Mouse (Mus musculus): ENCODE data around the gene Col11a1. TPM values are rescaled to one million over a fixed set of nuclear protein-coding genes. Genes with fewer than 3 reads are reported as not detected.

Gene Col11a1
- total RNA-seq (2021) = 1 to 10 TPM; 1.2 to 1.4 TPM
- polyA plus RNA-seq (2012; rRNA removed) = 0.09 and 0.46 TPM in 2 replicates
- long read RNA-seq = 0 reads

DNA sequence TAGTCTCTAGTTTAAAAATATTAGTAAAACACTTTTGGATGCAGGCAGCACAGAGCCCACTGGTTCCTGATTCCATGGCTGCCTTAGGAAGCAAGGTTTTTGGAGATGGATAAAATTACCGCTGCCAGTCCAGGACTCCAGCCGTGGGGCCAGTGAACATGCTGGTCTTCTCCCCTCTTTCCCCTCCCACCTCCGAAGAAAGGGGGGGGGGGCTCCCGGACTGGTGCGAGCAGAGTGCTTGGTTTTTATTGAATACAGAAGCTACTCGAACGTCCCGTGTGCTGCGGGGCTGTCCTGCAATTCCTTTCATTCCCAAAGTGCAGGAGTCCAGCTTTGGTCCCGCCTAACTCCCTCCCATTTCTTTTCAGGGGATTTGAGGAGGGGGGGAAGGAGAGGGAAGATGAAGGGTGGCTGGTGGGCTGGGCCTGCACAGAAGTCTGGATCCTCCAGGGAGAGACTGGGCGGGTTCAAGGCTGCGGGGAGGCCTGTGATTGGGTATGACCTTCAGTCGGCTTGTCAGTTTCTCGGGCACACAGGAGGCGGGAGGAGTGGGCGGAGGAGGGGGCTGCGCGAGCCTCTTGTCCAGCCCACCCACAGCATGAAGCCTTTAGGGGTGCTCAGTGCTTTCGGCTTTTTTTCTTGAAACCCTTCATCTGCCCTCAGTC is at the start of gene Col11a1:
Col11a1 (plus strand) TSS at position 570 of the 665 bp plus-strand sequence.
- peak; percentile 60 for DNase-seq

DNA sequence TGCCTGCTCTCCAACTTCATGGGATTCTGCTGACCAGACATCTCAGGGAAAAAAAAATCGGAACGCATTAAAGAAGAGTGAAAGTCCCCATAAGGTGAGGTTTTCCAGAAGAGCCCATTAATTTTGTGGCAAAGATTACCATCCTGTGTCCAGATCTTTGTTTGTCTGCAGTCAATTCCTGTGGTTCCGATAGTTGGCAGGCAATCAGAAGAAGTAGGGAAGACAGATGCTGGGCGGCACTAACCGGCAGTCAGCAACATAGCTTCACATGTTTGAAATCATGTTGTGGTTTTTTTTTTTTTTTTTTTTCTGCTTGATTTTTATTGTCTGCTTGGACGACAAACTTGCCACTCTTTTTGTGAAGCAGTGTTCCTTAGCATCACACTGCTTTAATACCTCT is 39.4 kb upstream of the Col11a1 start:
- no peak for DNase-seq

DNA sequence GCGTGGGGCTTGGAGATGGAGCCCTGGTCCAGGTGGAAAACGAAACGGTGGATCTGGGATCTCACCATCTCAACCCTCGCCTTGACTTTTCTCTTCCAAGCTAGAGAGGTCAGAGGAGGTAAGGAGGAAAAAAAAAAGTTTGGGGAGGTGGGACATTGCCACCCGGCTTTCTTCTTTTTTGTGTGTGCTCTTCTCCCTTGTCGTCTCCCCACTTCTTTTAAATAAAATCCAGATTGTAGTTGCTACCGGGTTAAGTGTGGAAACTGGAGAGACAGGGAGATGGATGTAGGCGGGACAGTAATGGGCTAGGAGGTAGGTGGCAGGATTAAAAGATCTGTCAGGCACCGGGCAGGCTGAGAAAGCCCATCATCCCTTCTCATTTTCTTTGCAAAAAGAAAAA is 546 bp downstream of the Col11a1 start:
- no peak for DNase-seq

DNA sequence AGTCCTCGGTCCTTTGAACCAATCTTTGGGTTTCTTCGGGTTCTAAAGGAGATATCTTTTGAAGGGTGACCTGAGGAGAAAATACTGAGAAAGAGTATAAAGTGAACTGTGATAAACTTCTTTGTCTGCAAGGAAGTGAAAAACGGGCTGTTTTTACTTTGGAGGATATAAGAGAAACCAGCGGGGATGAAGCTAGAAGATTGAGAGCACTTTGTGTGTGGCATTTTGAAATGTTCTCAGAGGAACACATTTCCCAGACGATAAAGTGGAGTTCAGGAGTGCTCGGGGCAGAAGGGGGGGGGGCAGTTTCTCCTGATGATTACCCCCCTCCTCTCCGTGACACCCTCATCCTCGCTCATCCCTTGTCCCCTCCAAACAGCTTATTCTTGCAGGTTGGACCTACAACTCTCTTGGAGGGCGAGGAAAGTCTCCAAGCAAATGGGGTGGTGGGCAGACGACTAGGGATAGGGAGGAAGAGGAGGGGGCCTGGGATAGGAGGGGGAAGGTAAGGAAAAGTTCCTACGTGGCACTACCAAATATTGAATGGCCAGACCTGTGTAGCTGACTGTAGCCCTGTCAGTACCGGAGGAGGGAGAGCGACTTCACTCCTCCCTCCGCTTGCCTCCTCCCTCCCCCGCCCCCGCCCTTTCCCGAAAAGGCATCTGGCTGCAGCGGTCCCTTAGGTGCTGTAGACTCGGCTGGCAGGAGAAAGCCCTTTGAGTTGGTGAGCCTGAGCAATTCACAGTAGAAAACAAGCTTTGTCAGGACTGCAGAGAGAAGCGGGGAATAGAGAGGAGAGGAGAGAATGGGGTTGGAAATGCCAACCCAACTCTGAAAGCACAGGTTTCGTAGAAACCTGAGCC is 1.2 kb downstream of the Col11a1 start:
- DNase-seq = peak; percentile 9

DNA sequence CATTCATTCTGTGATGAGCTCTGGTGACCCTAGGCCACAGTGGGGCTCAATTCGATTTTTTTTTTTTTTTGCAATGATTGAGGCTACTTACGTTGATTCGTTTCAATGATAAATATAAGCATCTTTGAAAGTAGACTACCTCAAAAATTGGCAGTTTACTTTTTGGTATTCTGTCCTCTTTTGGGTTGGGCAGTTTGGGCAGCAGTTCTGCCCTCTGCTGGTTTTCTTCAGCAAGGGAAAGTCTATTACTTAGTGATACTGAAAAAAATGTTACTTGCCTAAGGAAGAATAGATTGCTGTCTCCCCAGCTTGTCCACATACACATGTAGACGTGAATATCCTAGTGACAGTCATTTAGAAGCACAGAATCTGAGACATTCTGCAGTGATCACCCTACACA is 2.0 kb downstream of the Col11a1 start:
- DNase-seq = no peak

DNA sequence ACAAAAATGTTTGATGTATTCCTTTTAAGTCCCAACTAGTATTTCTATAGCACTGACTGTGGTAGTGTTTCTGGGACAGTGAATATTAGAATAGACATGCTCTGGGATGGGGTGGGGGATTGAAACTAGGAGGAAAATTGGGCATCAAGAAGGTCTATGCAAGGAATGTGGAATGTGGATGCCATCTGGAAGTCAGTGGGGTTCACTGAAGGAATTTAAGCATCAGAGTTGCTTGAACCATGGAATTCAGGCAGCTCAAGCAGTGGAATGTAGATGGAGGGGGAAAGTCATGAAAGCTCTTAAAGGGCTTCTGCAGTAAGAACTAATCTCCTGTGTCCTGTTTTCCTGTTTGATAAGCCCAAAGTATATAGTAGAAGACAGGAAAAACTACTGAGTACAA is 22.1 kb downstream of the Col11a1 start:
- DNase-seq = no peak

DNA sequence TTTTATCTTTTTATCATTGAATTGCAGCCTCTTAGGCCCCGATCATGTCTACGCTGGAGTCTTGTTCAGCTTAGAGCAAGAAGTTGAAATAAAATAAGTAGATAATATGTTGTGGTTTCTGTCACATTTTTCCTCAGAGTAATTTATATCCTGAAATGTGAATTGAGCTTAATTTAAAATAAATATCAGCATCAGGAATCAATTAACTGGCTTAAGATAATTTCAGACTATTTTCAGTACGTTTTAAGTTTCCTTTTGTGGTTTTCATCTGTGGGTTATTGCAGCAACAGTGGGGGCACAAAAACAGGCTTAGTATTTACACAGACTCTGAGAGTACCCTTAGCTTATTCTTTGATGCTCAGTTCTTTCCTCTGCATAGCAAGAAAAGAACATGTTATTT is 23.2 kb downstream of the Col11a1 start:
- DNase-seq = no peak

DNA sequence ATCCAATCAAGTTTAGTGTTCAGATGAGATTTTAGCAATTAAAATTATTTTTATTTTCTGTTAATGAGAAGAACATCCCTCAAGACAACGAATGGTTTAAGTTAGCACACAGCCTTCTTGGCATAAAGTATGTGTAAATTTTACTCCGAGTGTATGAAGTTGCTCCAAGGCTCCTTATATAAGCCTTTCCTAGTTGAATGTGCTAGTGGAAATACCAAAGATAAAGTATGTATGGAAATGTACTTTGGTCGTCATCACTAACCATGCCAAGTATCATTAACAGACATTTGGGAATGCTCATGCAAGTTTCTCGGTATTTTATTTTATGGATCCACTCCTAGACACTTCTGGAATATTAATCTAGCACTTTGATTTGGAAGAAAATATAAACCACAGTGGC is 34.8 kb downstream of the Col11a1 start:
- DNase-seq = no peak

DNA sequence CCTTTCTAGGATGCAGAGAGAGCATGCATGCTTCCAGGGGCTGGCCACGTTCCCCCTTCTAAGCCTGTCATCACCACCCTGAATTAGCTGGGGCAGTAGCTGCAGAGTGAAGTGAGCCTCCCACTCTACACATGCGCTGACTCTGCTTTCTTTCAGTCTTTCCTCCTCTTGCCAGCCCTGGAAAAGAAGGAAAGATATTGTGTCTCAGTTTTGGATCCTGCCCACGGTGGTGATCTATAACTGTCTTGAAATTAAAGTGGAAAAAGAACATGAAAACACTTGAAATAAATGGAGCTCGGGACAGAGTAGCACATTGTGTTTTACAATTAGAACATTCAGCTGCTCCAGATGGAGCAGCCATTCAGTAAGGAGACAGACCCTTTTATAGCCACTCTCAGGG is 35.2 kb downstream of the Col11a1 start:
- no peak for DNase-seq

DNA sequence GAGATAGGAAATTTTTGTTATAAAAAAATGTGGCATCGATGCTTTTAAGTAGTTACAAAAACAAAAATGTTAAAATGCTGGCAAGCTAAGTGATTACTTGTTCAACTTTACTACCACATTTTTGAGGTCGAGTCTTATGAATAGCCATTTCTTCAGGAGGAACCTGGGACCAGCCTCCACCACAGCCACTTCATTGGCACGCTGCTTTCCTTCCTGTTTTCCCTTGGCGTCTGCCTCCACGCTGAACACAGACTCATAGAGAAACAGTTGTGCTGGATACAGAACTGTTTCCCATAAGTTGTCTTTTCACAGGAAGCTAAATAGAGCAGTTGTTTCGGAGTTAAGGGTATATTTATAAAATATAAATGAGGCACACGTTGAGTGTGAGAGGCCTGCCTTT is 69.0 kb downstream of the Col11a1 start:
- no peak for DNase-seq

DNA sequence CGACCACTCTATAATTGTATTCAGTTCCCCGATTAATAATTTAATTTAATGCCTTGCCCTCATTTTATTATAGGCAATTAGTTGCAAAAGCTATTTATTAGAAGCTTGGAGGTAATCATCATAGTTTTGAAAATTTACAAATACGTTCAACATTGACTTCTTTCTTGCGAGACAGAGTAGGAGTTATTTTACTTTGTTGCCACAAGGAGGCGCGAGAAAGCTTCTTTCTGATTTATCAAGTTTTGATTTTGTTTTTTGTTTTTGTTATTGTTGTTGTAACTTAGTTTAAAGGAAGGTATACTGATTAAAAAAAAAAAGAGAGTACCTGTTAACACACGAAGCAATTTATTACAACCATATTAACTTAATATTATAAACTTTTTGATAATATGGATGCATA is 76.8 kb downstream of the Col11a1 start:
- DNase-seq = no peak

DNA sequence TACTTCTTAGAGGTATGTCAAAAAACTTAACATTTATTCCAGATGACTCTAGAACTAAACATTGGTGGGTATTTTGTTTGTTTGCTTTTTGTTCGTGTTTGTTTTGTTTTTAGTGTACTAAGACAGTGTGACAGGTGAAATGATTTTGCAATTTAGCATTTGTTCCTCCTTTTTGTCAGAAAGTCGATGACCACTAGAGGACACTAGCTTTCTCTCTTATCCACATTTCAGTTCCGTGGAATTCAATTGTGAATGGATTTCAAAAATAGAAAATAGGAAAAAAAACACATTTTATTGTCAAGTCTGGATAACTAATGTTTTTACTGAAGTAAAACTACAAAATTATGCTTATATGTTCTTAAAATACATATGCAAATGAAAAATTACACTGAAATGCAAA is 116.8 kb downstream of the Col11a1 start:
- no peak for DNase-seq

DNA sequence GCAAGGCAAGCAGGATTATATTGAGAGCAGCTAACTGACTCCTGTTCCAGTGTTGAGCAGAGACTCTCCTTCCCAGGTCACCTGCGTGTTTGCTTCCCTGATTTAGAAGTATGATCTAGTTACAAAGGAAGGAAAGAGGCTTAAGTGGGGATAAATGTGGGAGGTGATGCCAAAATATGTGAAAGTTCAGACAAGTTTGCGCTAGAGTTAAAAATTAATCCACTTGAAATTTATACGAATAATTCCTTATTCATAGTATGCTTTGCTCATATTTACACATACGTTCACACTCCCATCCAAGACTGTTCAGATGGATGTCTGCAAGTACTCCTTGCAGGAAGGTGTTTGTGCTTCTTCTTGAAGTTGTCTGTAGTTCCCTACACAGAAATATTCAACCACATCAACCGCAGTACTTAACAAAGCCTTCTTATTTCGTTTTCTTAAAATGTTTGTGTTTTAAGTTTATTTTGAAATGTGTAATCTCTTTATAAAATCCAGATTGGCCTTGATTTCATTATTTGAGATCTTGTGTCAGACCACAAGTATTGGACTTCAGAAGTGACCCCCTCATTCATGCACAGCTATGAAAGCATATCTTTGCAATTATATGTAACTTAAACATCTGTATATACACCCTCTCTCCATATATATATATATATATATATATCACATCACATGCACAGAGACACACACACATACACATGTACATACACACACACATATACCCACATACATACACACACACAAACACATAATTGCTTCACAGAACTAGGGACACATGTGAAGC is 167.8 kb downstream of the Col11a1 start:
- DNase-seq = no peak

DNA sequence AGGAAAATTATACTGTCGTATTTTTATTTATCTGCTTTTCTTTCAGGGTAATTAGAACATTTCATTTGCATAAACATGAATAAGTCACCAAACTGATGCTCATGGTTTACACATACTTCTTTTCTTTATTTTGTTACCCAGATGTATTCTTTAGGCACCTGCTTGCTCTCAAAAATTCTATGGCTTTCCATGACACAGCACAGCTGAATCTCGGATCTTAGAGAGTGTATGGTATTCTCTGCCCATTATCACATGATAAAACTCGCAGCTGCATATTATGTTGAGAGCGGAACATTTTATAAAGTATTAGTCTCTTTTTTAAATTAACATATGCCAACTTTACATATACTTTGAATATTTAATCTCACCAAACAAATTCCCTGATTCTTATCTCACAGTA is 181.9 kb downstream of the Col11a1 start:
- DNase-seq = no peak

DNA sequence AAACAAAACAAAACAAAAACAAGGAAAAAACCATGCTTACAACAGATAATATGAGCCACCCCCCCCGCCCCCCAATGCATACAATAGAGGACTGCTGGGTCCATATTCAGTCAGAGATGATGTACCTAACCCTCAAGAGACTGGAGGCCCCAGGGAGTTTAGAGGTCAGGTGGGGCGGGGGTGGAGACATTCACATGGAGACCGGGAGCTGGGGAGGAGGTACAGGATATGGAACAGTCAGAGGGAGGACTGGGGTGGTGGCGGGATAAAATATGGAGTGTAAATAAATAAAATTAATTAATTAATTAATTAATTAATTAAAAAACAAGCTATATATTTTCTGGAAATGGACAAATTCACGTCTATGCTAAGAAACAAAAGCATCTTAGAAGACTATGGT is 185.8 kb downstream of the Col11a1 start:
- DNase-seq = no peak

DNA sequence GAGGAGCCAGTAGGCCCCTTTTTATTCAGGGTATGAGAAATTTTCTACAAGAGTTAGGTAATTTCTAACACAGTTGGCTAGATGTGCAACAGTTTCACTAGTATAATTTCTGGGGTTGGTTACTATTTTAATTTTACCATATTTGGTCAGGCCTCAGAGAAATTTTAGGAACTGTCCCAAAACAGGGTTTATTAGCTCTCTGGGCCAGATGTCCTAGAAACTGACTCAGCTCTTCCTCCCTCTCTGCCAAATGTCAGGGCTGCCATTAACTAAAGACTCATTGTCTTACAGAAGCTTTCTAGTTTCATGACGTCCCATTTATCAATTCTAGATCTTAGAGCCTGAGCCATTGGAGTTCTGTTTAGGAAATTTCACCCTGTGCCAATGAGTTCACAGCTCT is 199.2 kb downstream of the Col11a1 start:
- DNase-seq = peak; percentile 65
